8 mouse cellular contexts compared by ENCODE assay signal in the genomic region with DNA sequence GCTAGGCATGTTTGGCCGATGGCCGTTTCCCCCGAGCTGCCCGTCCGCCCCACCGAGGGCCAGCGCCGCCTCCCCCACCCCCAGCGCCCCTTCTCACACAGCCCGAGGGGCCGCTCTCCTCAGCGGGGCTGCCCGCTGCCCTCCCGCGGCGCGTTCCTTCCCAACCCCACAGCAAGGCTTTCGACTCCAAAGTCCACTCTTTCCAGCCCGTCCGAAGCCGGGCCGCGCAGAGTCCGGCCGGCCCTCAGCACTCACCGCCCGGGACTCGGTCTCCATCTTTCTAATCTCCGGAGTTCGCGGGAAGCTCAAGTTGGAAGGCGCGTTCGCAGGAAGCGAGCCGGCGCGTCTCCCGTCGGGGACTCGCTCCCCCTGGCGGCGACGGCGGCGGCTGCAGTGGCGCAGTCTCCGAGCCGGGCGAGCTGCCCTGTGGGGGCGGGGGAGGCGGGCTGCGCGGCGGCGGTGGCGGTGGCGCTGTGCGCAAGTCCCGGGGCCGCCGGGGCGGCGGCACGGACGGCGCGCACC. TPM values are rescaled to one million over a fixed set of nuclear protein-coding genes. Genes with fewer than 3 reads are reported as not detected.
A peak's percentile ranks its signal among the peaks of the same experiment; 100 is the strongest.
DNase-seq lines count a peak whose midpoint lies in the region; ATAC-seq and TF ChIP-seq lines count a peak whose summit lies in the region.

A gene (minus strand): TSS at position 426 of the 522 bp plus-strand sequence.

- H3K9ac ChIP-seq in intestine, postnatal 0 days (ENCODE audit: low read depth, low read length), result 0 out of 2 replicates have a peak within 1 kb of the TSS, but pooled peaks have one; percentile 37

- H3K4me2 ChIP-seq in intestine, postnatal 0 days (replicated peaks; ENCODE audit: low read depth), result peak within 1 kb of the TSS; percentile 83

- DNase-seq in adrenal gland, postnatal 14 days, result peak; percentile 90
- DNase-seq in embryonic facial prominence, embryonic 10.5 days (ENCODE audit: low spot score), result peak; percentile 84
- DNase-seq in heart, adult 18-20 months, result peak; percentile 56 to 75
- DNase-seq in left cerebral cortex, postnatal 36 days (ENCODE audit: low spot score in 2 of 2), result peak; percentile 21 to 36
- DNase-seq in right cerebral cortex, postnatal 14 days, result peak; percentile 64
- peak; percentile 59 to 64 for DNase-seq in urinary bladder, postnatal 36 days (ENCODE audit: low spot score in 2 of 2)

- peak within 1 kb of the TSS; percentile 59 for H3K4me3 ChIP-seq in embryonic facial prominence, embryonic 10.5 days
- H3K4me3 ChIP-seq in intestine, postnatal 0 days (ENCODE audit: low read depth, low read length), result peak within 1 kb of the TSS; percentile 50

- intact Hi-C loops in left cerebral cortex, postnatal 36 days (cut with DNase I), result no loop called here

- peaks cover 7% of the 10 kb centered on the region; the same call in 1 of the 2 replicates for H3K4me1 ChIP-seq in embryonic facial prominence, embryonic 10.5 days
- H3K4me1 ChIP-seq in intestine, postnatal 0 days (replicated peaks; ENCODE audit: control insufficient read depth, insufficient read depth, low read length), result no peaks in the 10 kb centered on the region

- H3K27me3 ChIP-seq in embryonic facial prominence, embryonic 10.5 days (replicated peaks; ENCODE audit: low read depth, poor library complexity, severe bottlenecking), result peaks cover 41% of the 10 kb centered on the region
- H3K27me3 ChIP-seq in intestine, postnatal 0 days (replicated peaks; ENCODE audit: control insufficient read depth, insufficient read depth, low read length), result peaks cover 8% of the 10 kb centered on the region

- peaks cover 11% of the 10 kb centered on the region for H3K9me3 ChIP-seq in embryonic facial prominence, embryonic 10.5 days
- H3K9me3 ChIP-seq in intestine, postnatal 0 days (ENCODE audit: control insufficient read depth), result no peaks in the 10 kb centered on the region

- H3K36me3 ChIP-seq in embryonic facial prominence, embryonic 10.5 days (replicated peaks), result no peaks in the 10 kb centered on the region
- H3K36me3 ChIP-seq in intestine, postnatal 0 days (ENCODE audit: control insufficient read depth, insufficient read depth), result no peaks in the 10 kb centered on the region

- WGBS in embryonic facial prominence, embryonic 10.5 days, result 12% methylated on average over 68 of the region's 68 CpGs
- 13% methylated on average over 58 of the region's 68 CpGs for WGBS in intestine, postnatal 0 days

- peak; percentile 77 for TF ChIP-seq CTCF in intestine, postnatal 0 days (IDR thresholded peaks at IDR 0.05; ENCODE audit: low read depth)

- H3K27ac ChIP-seq in embryonic facial prominence, embryonic 10.5 days (replicated peaks), result no peak within 1 kb of the TSS; the same call in 1 of the 2 replicates
- no peak within 1 kb of the TSS for H3K27ac ChIP-seq in intestine, postnatal 0 days (ENCODE audit: low read depth, low read length)

- peak; percentile 90 for ATAC-seq in intestine, postnatal 0 days
- peak; percentile 89 for ATAC-seq in megakaryocyte-erythroid progenitor cell, adult 5-6 weeks (replicated peaks; ENCODE audit: low FRiP score, low TSS enrichment, poor library complexity, severe bottlenecking)

RNA-seq across cellular contexts. Expression of the gene that starts here (rescaled TPM):
- total RNA-seq in adrenal gland, postnatal 14 days (2021), result 0.45 and 0.48 TPM in 2 replicates
- 0.33 TPM in 1 of 2 replicates, not detected in the other for polyA plus RNA-seq in embryonic facial prominence, embryonic 10.5 days (2016; fragmentation: Nextera tagmentation; extraction: Ambion mirVana)
- total RNA-seq in heart, adult 18-20 months (2021), result not detected
- 0.10 and 0.18 TPM in 2 replicates for polyA plus RNA-seq in intestine, postnatal 0 days (2015; fragmentation: Nextera tagmentation; extraction: Ambion mirVana)
- not detected for total RNA-seq in left cerebral cortex, postnatal 36 days (2021)
- total RNA-seq in megakaryocyte-erythroid progenitor cell, adult 5-6 weeks (2014; fragmentation: Nextera tagmentation), result 0.40 and 1.9 TPM in 2 replicates
- not detected in 2 replicates for total RNA-seq in megakaryocyte-erythroid progenitor cell, adult 5-6 weeks (2017)

Comparison
In these comparisons a context has a peak if more than half of its experiments do, and no peak if none do; other contexts are left out.
1. Peak in DNase-seq in adrenal gland, postnatal 14 days; RNA of the gene not detected or under 1 TPM.
2. Peak in DNase-seq and H3K4me3 ChIP-seq in embryonic facial prominence, embryonic 10.5 days; RNA of the gene not detected or under 1 TPM.
3. Peak in DNase-seq in heart, adult 18-20 months; RNA of the gene not detected or under 1 TPM.
4. Peak in ATAC-seq, H3K4me3 ChIP-seq, H3K9ac ChIP-seq and H3K4me2 ChIP-seq in intestine, postnatal 0 days; RNA of the gene not detected or under 1 TPM.
5. Peak in DNase-seq in left cerebral cortex, postnatal 36 days; RNA of the gene not detected or under 1 TPM.
6. DNase-seq: peak in every context shown above with its lines; median percentile 90 in adrenal gland, postnatal 14 days; 84 in embryonic facial prominence, embryonic 10.5 days; 66 in heart, adult 18-20 months; 64 in right cerebral cortex, postnatal 14 days; 62 in urinary bladder, postnatal 36 days; 28 in left cerebral cortex, postnatal 36 days.